Mouse (Mus musculus): ENCODE data around the gene Micu1.

Micu1 gene

GRCm38 (mm10) chr10:59721555-59721954 is 19.3 kb downstream of the Micu1 start:
- no peak for DNase-seq (ENCODE audit: low read depth, low spot score)

GRCm38 (mm10) chr10:59724634-59725033 is 22.4 kb downstream of the Micu1 start:
- no peak for DNase-seq (ENCODE audit: low read depth, low spot score)

GRCm38 (mm10) chr10:59727251-59727650 is 25.0 kb downstream of the Micu1 start:
- DNase-seq (ENCODE audit: low read depth, low spot score): no peak

- no peak for DNase-seq (ENCODE audit: low read depth, low spot score)
Measured at GRCm38 (mm10) chr10:59729261-59729660, 27.0 kb downstream of the Micu1 start.

- no peak for DNase-seq (ENCODE audit: low read depth, low spot score)
Measured at GRCm38 (mm10) chr10:59729842-59730241, 27.6 kb downstream of the Micu1 start.

GRCm38 (mm10) chr10:59736027-59736598 is 33.8 kb downstream of the Micu1 start:
- no peak for DNase-seq (ENCODE audit: low read depth, low spot score)

GRCm38 (mm10) chr10:59741448-59741847 is 39.2 kb downstream of the Micu1 start:
- no peak for DNase-seq (ENCODE audit: low read depth, low spot score)

- no peak for DNase-seq (ENCODE audit: low read depth, low spot score)
Measured at GRCm38 (mm10) chr10:59743397-59743796, 41.1 kb downstream of the Micu1 start.

- DNase-seq (ENCODE audit: low read depth, low spot score): no peak
Measured at GRCm38 (mm10) chr10:59743969-59744368, 41.7 kb downstream of the Micu1 start.

- no peak for DNase-seq (ENCODE audit: low read depth, low spot score)
Measured at GRCm38 (mm10) chr10:59747334-59747733, 45.1 kb downstream of the Micu1 start.

- DNase-seq (ENCODE audit: low read depth, low spot score): no peak
Measured at GRCm38 (mm10) chr10:59748699-59749200, 46.5 kb downstream of the Micu1 start.

GRCm38 (mm10) chr10:59753538-59754069 is 51.3 kb downstream of the Micu1 start:
- DNase-seq (ENCODE audit: low read depth, low spot score): no peak

GRCm38 (mm10) chr10:59754104-59754503 is 51.8 kb downstream of the Micu1 start:
- DNase-seq (ENCODE audit: low read depth, low spot score): no peak

GRCm38 (mm10) chr10:59754901-59755300 is 52.6 kb downstream of the Micu1 start:
- DNase-seq (ENCODE audit: low read depth, low spot score): no peak

GRCm38 (mm10) chr10:59755681-59756080 is 53.4 kb downstream of the Micu1 start:
- no peak for DNase-seq (ENCODE audit: low read depth, low spot score)

GRCm38 (mm10) chr10:59756090-59756489 is 53.8 kb downstream of the Micu1 start:
- no peak for DNase-seq (ENCODE audit: low read depth, low spot score)

- no peak for DNase-seq (ENCODE audit: low read depth, low spot score)
Measured at GRCm38 (mm10) chr10:59756570-59756969, 54.3 kb downstream of the Micu1 start.

GRCm38 (mm10) chr10:59764781-59765180 is 62.5 kb downstream of the Micu1 start:
- no peak for DNase-seq (ENCODE audit: low read depth, low spot score)

GRCm38 (mm10) chr10:59768369-59769079 is 66.2 kb downstream of the Micu1 start:
- DNase-seq (ENCODE audit: low read depth, low spot score): no peak

- no peak for DNase-seq (ENCODE audit: low read depth, low spot score)
Measured at GRCm38 (mm10) chr10:59771375-59772048, 69.2 kb downstream of the Micu1 start.

- DNase-seq (ENCODE audit: low read depth, low spot score): no peak
Measured at GRCm38 (mm10) chr10:59772049-59772397, 69.7 kb downstream of the Micu1 start.

GRCm38 (mm10) chr10:59773441-59774140 is 71.3 kb downstream of the Micu1 start:
- DNase-seq (ENCODE audit: low read depth, low spot score): no peak

Measured in retina, postnatal 7 days (tissue).